Mouse (Mus musculus) lung, postnatal 0 days (tissue): ENCODE measurements around the gene Rbm42.

ENCODE experiments used
- CTCF ChIP-seq: IDR thresholded peaks from 2 replicates; pipeline ENCODE4 v1.5.1; 2016; ENCODE audit warnings: antibody characterized with exemption, mild to moderate bottlenecking
- EP300 ChIP-seq: IDR thresholded peaks from 2 replicates; pipeline ENCODE4 v1.6.1; 2016; ENCODE audit warnings: antibody characterized with exemption, mild to moderate bottlenecking, control low read depth

DNA sequence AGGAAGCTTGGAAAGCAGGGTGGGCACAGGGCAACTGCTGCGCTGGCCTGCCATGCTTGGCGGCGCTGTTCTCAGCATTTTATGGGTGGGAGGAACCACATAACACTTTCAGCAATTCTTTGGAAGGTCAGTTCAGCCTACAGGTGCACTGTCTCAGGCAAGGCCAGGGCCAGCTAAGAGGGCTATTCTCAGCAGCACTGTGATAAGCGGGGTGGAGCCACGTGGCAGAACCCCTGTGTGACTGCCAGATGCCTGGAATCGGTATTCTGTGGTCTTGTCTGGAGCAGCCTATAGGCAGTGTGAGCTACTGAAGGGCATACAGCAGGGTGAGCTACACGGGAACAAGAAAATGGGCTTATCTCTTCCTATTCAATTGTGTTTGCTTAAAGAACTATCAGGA is 40.1 kb downstream of the Rbm42 start:
- TF ChIP-seq EP300 (no peak), CTCF (no peak)
